Mouse (Mus musculus) lung, embryonic 16.5 days (tissue): ENCODE measurements around the gene Pou2f1. TPM values are rescaled to one million over a fixed set of nuclear protein-coding genes. Genes with fewer than 3 reads are reported as not detected.

ENCODE experiments used
- ATAC-seq: fragments of 200-750 bp; cut with Nextera tagmentation; 2 replicates; pipeline ENCODE4 v1.8.0; 2017; ENCODE audit warnings: low read depth, mild to moderate bottlenecking, moderate library complexity
- H3K27ac ChIP-seq: fragments of 300-500 bp; sonication (generic); 2 replicates; pipeline ENCODE4 v1.5.1; 2014; ENCODE audit warnings: mild to moderate bottlenecking, control low read depth, low read length
- H3K27me3 ChIP-seq: fragments of 300-500 bp; sonication (generic); 2 replicates; pipeline ENCODE4 v1.6.1; 2014; ENCODE audit warnings: low read depth, low read length, mixed read lengths; ENCODE audit not compliant: control insufficient read depth, insufficient read depth
- H3K36me3 ChIP-seq: fragments of 300-500 bp; sonication (generic); 2 replicates; pipeline ENCODE4 v1.6.1; 2014; ENCODE audit warnings: low read length; ENCODE audit not compliant: control insufficient read depth, insufficient read depth
- H3K4me1 ChIP-seq: fragments of 300-500 bp; sonication (generic); replicated peaks from 2 replicates; pipeline ENCODE4 v1.6.1; 2014; ENCODE audit warnings: low read length, mixed read lengths; ENCODE audit not compliant: control insufficient read depth, insufficient read depth
- H3K4me2 ChIP-seq: fragments of 300-500 bp; sonication (generic); 2 replicates; pipeline ENCODE4 v1.6.1; 2014; ENCODE audit warnings: low read depth, low read length, control low read depth
- H3K4me3 ChIP-seq: fragments of 300-500 bp; sonication (generic); 2 replicates; pipeline ENCODE4 v1.5.1; 2014; ENCODE audit warnings: mild to moderate bottlenecking, low read length, control low read depth
- H3K9ac ChIP-seq: fragments of 300-500 bp; sonication (generic); 2 replicates; pipeline ENCODE4 v1.6.1; 2014; ENCODE audit warnings: low read length, control low read depth
- H3K9me3 ChIP-seq: fragments of 300-500 bp; sonication (generic); 2 replicates; pipeline ENCODE4 v1.6.1; 2016; ENCODE audit warnings: low read length; ENCODE audit not compliant: control insufficient read depth
- WGBS: fragments of 180-500 bp; shearing (Covaris S2); extraction: QIAGEN DNeasy Blood & Tissue Kit; methylation state at CpG from one replicate; pipeline ENCODE4 v1.1.7; 2014; 5-methylcytosine and 5-hydroxymethylcytosine counted together
- polyA plus RNA-seq: library from polyadenylated mRNA; unstranded; fragments of >200 nt; fragmentation: Nextera tagmentation; extraction: Ambion mirVana; gene quantifications from 2 replicates; pipeline ENCODE4 v1.2.1, GENCODE M21; 2015

Pou2f1 gene
- polyA plus RNA-seq, 1 experiment from 2014 or later, result 16.3 TPM

DNA sequence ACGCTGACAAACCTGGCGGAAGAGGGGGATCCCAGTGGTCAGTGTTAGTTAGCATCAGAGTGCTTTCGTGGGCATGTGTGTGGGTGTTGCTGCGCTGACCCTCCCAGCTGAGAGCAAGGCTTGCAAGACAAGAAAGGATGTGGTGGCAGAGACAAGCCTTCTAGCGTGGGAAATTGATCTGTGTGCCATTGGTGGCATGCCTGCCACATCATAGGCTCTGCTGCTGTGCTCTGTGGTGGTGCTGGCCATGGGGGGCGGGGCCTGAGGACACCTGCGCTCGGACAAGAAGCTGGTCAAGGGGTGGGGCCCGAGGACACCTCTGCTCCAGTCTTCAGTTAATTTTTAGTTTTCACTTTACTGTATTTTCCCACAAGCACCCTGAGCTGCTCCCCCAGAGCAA is 186.1 kb downstream of the Pou2f1 start:
- H3K27ac ChIP-seq, result no peak overlapping the region
- 82% methylated on average over 9 of the region's 9 CpGs for WGBS
- H3K4me1 ChIP-seq, result peaks cover 13% of the 10 kb centered on the region; the same call in 1 of the 2 replicates
- no peaks in the 10 kb centered on the region for H3K27me3 ChIP-seq
- H3K4me3 ChIP-seq, result no peak overlapping the region
- no peaks in the 10 kb centered on the region for H3K9me3 ChIP-seq
- no peaks in the 10 kb centered on the region for H3K36me3 ChIP-seq
- no peak overlapping the region for H3K4me2 ChIP-seq
- H3K9ac ChIP-seq, result no peak overlapping the region
- ATAC-seq, result no peak

Other genes starting within 250 kb of the Pou2f1 start
- 60.8 and 68.6 TPM in 2 replicates for gene Creg1, start 238.9 kb downstream of the Pou2f1 start, polyA plus RNA-seq
- 2.1 and 2.8 TPM in 2 replicates for gene Cd247, start 214.0 kb downstream of the Pou2f1 start, polyA plus RNA-seq
- 3.3 and 3.7 TPM in 2 replicates for gene Dusp27, start 125.2 kb upstream of the Pou2f1 start, polyA plus RNA-seq
- 0.18 and 0.25 TPM in 2 replicates for gene Gpa33, start 127.6 kb upstream of the Pou2f1 start, polyA plus RNA-seq
- not detected in 2 replicates for gene Mael, start 236.1 kb upstream of the Pou2f1 start, polyA plus RNA-seq